Comparison of ENCODE assay signal across 35 mouse cellular contexts in the genomic region with DNA sequence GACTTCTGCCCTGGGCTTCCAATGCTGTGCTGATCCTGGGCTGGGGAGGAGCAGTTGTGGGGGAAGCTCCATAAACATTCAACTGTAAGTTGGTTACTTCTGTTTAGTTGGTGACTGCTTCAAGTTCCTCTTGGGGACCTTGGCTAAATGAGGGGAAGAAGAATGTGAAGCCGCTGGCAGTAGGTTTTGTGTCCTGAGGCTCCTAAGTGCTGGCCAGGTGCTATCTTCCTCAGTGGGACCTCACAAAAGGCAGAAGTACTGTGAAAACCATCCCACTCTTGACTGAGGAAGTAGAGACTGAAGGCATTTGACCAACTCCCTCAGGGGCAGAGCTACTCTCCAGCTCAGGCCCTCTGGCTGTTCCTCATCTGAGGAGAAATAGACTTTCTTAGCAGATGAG. TPM values are rescaled to one million over a fixed set of nuclear protein-coding genes. Genes with fewer than 3 reads are reported as not detected.
DNase-seq lines count a peak whose midpoint lies in the region; ATAC-seq and TF ChIP-seq lines count a peak whose summit lies in the region.
"Had no signal": no experiment of that assay in that cellular context is flagged by ENCODE, and none has a peak within 500 bp of the region (broad histone marks: within the 10 kb centered on the region; RNA-seq: fewer than 3 reads in every experiment).

No protein-coding gene starts in this region.

- no peak for TF ChIP-seq POLR2A in thymus, adult 2 months (IDR thresholded peaks at IDR 0.05; ENCODE audit: control insufficient read depth, extremely low read depth, insufficient read depth, low read length, poor library complexity)

- H3K27me3 ChIP-seq in liver, embryonic 13.5 days, result no peaks in the 10 kb centered on the region
- no peaks in the 10 kb centered on the region for H3K27me3 ChIP-seq in stomach, postnatal 0 days (ENCODE audit: control insufficient read depth, insufficient read depth, low read length)
- no peaks in the 10 kb centered on the region for H3K27me3 ChIP-seq in thymus, adult 2 months (ENCODE audit: control insufficient read depth, insufficient read depth, low read length)
- H3K27me3 ChIP-seq in kidney, embryonic 14.5 days (ENCODE audit: control insufficient read depth, insufficient read depth, low read length), result no peaks in the 10 kb centered on the region
- H3K27me3 ChIP-seq: CH12.LX; embryonic facial prominence, embryonic 13.5 days; hindbrain, embryonic 13.5 days; midbrain, embryonic 15.5 days had no signal

- no peak for ATAC-seq in liver, embryonic 13.5 days (ENCODE audit: low read depth)
- ATAC-seq in megakaryocyte progenitor cell, adult 5-6 weeks (replicated peaks; ENCODE audit: poor library complexity), result peak; percentile 81
- ATAC-seq in stomach, postnatal 0 days (ENCODE audit: low FRiP score, low TSS enrichment), result no peak
- ATAC-seq in kidney, embryonic 14.5 days (ENCODE audit: low FRiP score, low TSS enrichment), result no peak
- ATAC-seq: forebrain, embryonic 16.5 days; intestine, embryonic 16.5 days; midbrain, embryonic 15.5 days had no signal

- H3K4me2 ChIP-seq in liver, embryonic 13.5 days, result no peak overlapping the region
- no peak overlapping the region for H3K4me2 ChIP-seq in stomach, postnatal 0 days (replicated peaks; ENCODE audit: low read depth)
- no peak overlapping the region for H3K4me2 ChIP-seq in kidney, embryonic 14.5 days (replicated peaks; ENCODE audit: low read depth, low read length)
- H3K4me2 ChIP-seq: embryonic facial prominence, embryonic 13.5 days; hindbrain, embryonic 13.5 days; lung, embryonic 14.5 days; midbrain, embryonic 15.5 days had no signal

- H3K4me1 ChIP-seq in liver, embryonic 13.5 days (replicated peaks), result peaks cover 5% of the 10 kb centered on the region
- no peaks in the 10 kb centered on the region for H3K4me1 ChIP-seq in stomach, postnatal 0 days (replicated peaks; ENCODE audit: control insufficient read depth, insufficient read depth)
- H3K4me1 ChIP-seq in thymus, adult 2 months (replicated peaks; ENCODE audit: control insufficient read depth, insufficient read depth, low read length), result peaks cover 17% of the 10 kb centered on the region
- peaks cover 11% of the 10 kb centered on the region; the same call in 1 of the 2 replicates for H3K4me1 ChIP-seq in kidney, embryonic 14.5 days (ENCODE audit: control insufficient read depth, insufficient read depth, low read length)
- H3K4me1 ChIP-seq: embryonic facial prominence, embryonic 13.5 days; forebrain, embryonic 10.5 days; midbrain, embryonic 15.5 days had no signal

- no peak for DNase-seq in liver, embryonic 13.5 days
- no peak for DNase-seq in liver
- peak; percentile 31 to 34 for DNase-seq in spleen, postnatal 36 days (ENCODE audit: low spot score in 2 of 2)
- DNase-seq in spleen, postnatal 14 days (ENCODE audit: low spot score in 2 of 2), result no peak
- DNase-seq in stomach, postnatal 0 days (ENCODE audit: low spot score), result no peak
- DNase-seq in thymus, adult 2 months, result no peak
- DNase-seq: adrenal gland, adult 8-10 months; cerebellum, adult 11 months; cerebellum, adult 9-10 months; gastrocnemius, postnatal 10 days; heart, postnatal 36 days; kidney, adult 8-10 months; kidney, postnatal 10 days; layer of hippocampus, adult 9-11 months; lung, embryonic 14.5 days; right cerebral cortex, adult 18-20 months; thymus, adult 18-20 months; thymus, postnatal 36 days had no signal

- no peaks in the 10 kb centered on the region for H3K9me3 ChIP-seq in liver, embryonic 13.5 days (replicated peaks)
- no peaks in the 10 kb centered on the region for H3K9me3 ChIP-seq in stomach, postnatal 0 days (ENCODE audit: control insufficient read depth, low read length)
- no peaks in the 10 kb centered on the region for H3K9me3 ChIP-seq in kidney, embryonic 14.5 days (ENCODE audit: control insufficient read depth, low read length)
- H3K9me3 ChIP-seq: embryonic facial prominence, embryonic 13.5 days; forebrain, embryonic 10.5 days; hindbrain, embryonic 13.5 days; midbrain, embryonic 15.5 days had no signal

- TF ChIP-seq CTCF in stomach, postnatal 0 days (IDR thresholded peaks at IDR 0.05; ENCODE audit: low read depth), result no peak
- TF ChIP-seq CTCF in thymus, adult 2 months (IDR thresholded peaks at IDR 0.05; ENCODE audit: borderline replicate concordance, control insufficient read depth, extremely low read depth, insufficient read depth, low read length, poor library complexity), result no peak

- no peak for TF ChIP-seq EP300 in stomach, postnatal 0 days (optimal IDR thresholded peaks at IDR 0.05)

- peak overlapping the region; percentile 5; the same call in 1 of the 2 replicates for H3K27ac ChIP-seq in liver, embryonic 13.5 days
- no peak overlapping the region for H3K27ac ChIP-seq in stomach, postnatal 0 days (replicated peaks)
- H3K27ac ChIP-seq in thymus, adult 2 months (ENCODE audit: control insufficient read depth, insufficient read depth, low read length), result no peak overlapping the region
- no peak overlapping the region for H3K27ac ChIP-seq in kidney, embryonic 14.5 days (ENCODE audit: low read depth, low read length)
- H3K27ac ChIP-seq: embryonic facial prominence, embryonic 13.5 days; forebrain, embryonic 10.5 days; hindbrain, embryonic 13.5 days; midbrain, embryonic 15.5 days had no signal

- H3K4me3 ChIP-seq in liver, embryonic 13.5 days (replicated peaks), result no peak overlapping the region
- no peak overlapping the region for H3K4me3 ChIP-seq in stomach, postnatal 0 days (ENCODE audit: low read depth, low read length)
- no peak overlapping the region for H3K4me3 ChIP-seq in thymus, adult 2 months (ENCODE audit: control insufficient read depth, insufficient read depth, low read length)
- no peak overlapping the region for H3K4me3 ChIP-seq in kidney, embryonic 14.5 days (ENCODE audit: low read length)
- H3K4me3 ChIP-seq: embryonic facial prominence, embryonic 13.5 days; forebrain, embryonic 10.5 days; hindbrain, embryonic 13.5 days; midbrain, embryonic 15.5 days had no signal

- 49% methylated on average over 1 of the region's 1 CpGs for WGBS in liver, embryonic 13.5 days (ENCODE audit: insufficient replicate concordance)
- 94% methylated on average over 1 of the region's 1 CpGs for WGBS in stomach, postnatal 0 days
- WGBS in thymus, adult 2 months, result 72% methylated on average over 1 of the region's 1 CpGs
- 96% methylated on average over 1 of the region's 1 CpGs for WGBS in kidney, embryonic 14.5 days

- no peak overlapping the region for H3K9ac ChIP-seq in liver, embryonic 13.5 days
- no peak overlapping the region for H3K9ac ChIP-seq in stomach, postnatal 0 days (ENCODE audit: low read length)
- no peak overlapping the region for H3K9ac ChIP-seq in kidney, embryonic 14.5 days (ENCODE audit: low read depth, low read length)
- H3K9ac ChIP-seq: embryonic facial prominence, embryonic 13.5 days; hindbrain, embryonic 13.5 days; lung, embryonic 14.5 days; midbrain, embryonic 15.5 days had no signal

- H3K36me3 ChIP-seq in liver, embryonic 13.5 days, result peaks cover 3% of the 10 kb centered on the region; the same call in 1 of the 2 replicates
- H3K36me3 ChIP-seq in stomach, postnatal 0 days (ENCODE audit: control insufficient read depth, insufficient read depth, low read length), result no peaks in the 10 kb centered on the region
- 0 out of 2 replicates have a peak, but pooled peaks cover 5% of the 10 kb centered on the region for H3K36me3 ChIP-seq in thymus, adult 2 months (ENCODE audit: control insufficient read depth, insufficient read depth, low read length)
- no peaks in the 10 kb centered on the region; the same call in 1 of the 2 replicates for H3K36me3 ChIP-seq in kidney, embryonic 14.5 days (ENCODE audit: control insufficient read depth, insufficient read depth, low read length)
- H3K36me3 ChIP-seq: forebrain, embryonic 10.5 days; midbrain, embryonic 15.5 days had no signal

RNA-seq across cellular contexts. Expression of a gene that starts 8.7 kb away (rescaled TPM):
- polyA plus RNA-seq in liver, embryonic 13.5 days (2015; fragmentation: Nextera tagmentation; extraction: Ambion mirVana), result 9.6 and 10.6 TPM in 2 replicates
- total RNA-seq in megakaryocyte progenitor cell, adult 5-6 weeks (2015), result 89.0 and 92.0 TPM in 2 replicates
- total RNA-seq in megakaryocyte progenitor cell, adult 5-6 weeks (2017), result 53.6 and 54.6 TPM in 2 replicates
- polyA plus RNA-seq in stomach, postnatal 0 days (2015; fragmentation: Nextera tagmentation; extraction: Ambion mirVana), result 84.3 and 89.3 TPM in 2 replicates
- 37.2 and 39.9 TPM in 2 replicates for polyA plus RNA-seq in thymus, adult 2 months (2012; rRNA removed)
- 27.3 and 33.6 TPM in 2 replicates for polyA plus RNA-seq in kidney, embryonic 14.5 days (2014; fragmentation: Nextera tagmentation; extraction: Ambion mirVana)

RNA-seq across cellular contexts. Expression of a gene that starts 28.7 kb away (rescaled TPM):
- polyA plus RNA-seq in liver, embryonic 13.5 days (2015; fragmentation: Nextera tagmentation; extraction: Ambion mirVana), result 0.96 and 1.1 TPM in 2 replicates
- total RNA-seq in megakaryocyte progenitor cell, adult 5-6 weeks (2015), result 23.4 and 27.3 TPM in 2 replicates
- 19.2 and 22.9 TPM in 2 replicates for total RNA-seq in megakaryocyte progenitor cell, adult 5-6 weeks (2017)
- 5.1 and 5.4 TPM in 2 replicates for polyA plus RNA-seq in stomach, postnatal 0 days (2015; fragmentation: Nextera tagmentation; extraction: Ambion mirVana)
- 13.9 and 16.5 TPM in 2 replicates for polyA plus RNA-seq in thymus, adult 2 months (2012; rRNA removed)
- polyA plus RNA-seq in kidney, embryonic 14.5 days (2014; fragmentation: Nextera tagmentation; extraction: Ambion mirVana), result 3.5 and 3.6 TPM in 2 replicates

RNA-seq across cellular contexts. Expression of a gene that starts 44.9 kb away (rescaled TPM):
- polyA plus RNA-seq in liver, embryonic 13.5 days (2015; fragmentation: Nextera tagmentation; extraction: Ambion mirVana), result not detected in 2 replicates
- not detected in 2 replicates for total RNA-seq in megakaryocyte progenitor cell, adult 5-6 weeks (2015)
- total RNA-seq in megakaryocyte progenitor cell, adult 5-6 weeks (2017), result 0.14 TPM in 1 of 2 replicates, not detected in the other
- 0.06 and 0.11 TPM in 2 replicates for polyA plus RNA-seq in stomach, postnatal 0 days (2015; fragmentation: Nextera tagmentation; extraction: Ambion mirVana)
- 0.48 and 0.74 TPM in 2 replicates for polyA plus RNA-seq in thymus, adult 2 months (2012; rRNA removed)
- polyA plus RNA-seq in kidney, embryonic 14.5 days (2014; fragmentation: Nextera tagmentation; extraction: Ambion mirVana), result not detected in 2 replicates
- total RNA-seq: adrenal gland, adult 8-10 months; adrenal gland, postnatal 4 days; ES-E14; gastrocnemius, postnatal 10 days; heart, postnatal 36 days; left cerebral cortex, postnatal 10 days; liver, adult 2 months had no signal
- polyA plus RNA-seq: embryonic facial prominence, embryonic 13.5 days; forebrain, embryonic 10.5 days; forebrain, embryonic 16.5 days; heart, embryonic 14.5 days; hindbrain, embryonic 13.5 days; intestine, embryonic 16.5 days; limb, embryonic 11.5 days; lung, embryonic 14.5 days; midbrain, embryonic 15.5 days; neural tube, embryonic 11.5 days; stomach, embryonic 16.5 days had no signal

Comparison
In these comparisons a context has a peak if more than half of its experiments do, and no peak if none do; other contexts are left out.
1. DNase-seq: peak in spleen, postnatal 36 days (2 of 2); none in liver, embryonic 13.5 days (single experiment), liver (single experiment), spleen, postnatal 14 days (0 of 2), stomach, postnatal 0 days (single experiment) and thymus, adult 2 months (single experiment).